Mouse (Mus musculus) heart, postnatal 36 days (tissue): ENCODE data around the gene Pla2g3. TPM values are rescaled to one million over a fixed set of nuclear protein-coding genes. Genes with fewer than 3 reads are reported as not detected.
A peak's percentile ranks its signal among the peaks of the same experiment; 100 is the strongest.

Experiments used
- DNase-seq, 2 experiments: peaks; one replicate each; pipeline ENCODE4 v3.0.0; 2021 to 2022
- intact Hi-C: fragments of 180-260 bp; cut with DNase I; formaldehyde crosslinking; loops from one replicate; pipeline ENCODE4 v1.15.1; 2025
- total RNA-seq, 2 experiments: library from RNA; stranded (reverse); gene quantifications; 2 replicates each; pipeline ENCODE4 v1.2.3; 2021

Pla2g3 gene
- total RNA-seq, 2 experiments from 2014 or later = not detected

- no peak for DNase-seq
- intact Hi-C loops = no loop called here
Observed at GRCm38 (mm10) chr11:3489036-3489435, 952 bp downstream of the Pla2g3 start.

DNA sequence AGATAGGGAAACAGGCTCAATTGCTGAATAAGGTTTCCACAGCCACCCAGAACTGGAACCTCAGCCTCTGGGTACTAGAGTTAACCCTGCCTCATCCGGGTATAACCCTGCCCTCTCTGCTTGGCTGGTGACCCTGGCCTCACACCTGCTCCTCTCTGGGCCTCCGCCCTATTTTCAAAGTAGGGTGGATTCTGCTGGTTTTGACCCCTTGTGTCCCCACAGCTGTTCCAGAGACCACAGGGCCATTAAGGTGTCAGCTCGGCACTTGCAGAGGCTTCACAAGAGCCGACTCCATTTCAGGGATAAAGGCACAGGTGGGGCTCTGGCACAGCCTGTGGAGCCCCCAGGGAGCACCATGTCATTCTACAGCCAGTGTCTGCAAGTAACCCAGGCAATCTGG is 4.7 kb downstream of the Pla2g3 start:
- intact Hi-C loops = no loop called here
- no peak for DNase-seq

GRCm38 (mm10) chr11:3494857-3495256 is 6.8 kb downstream of the Pla2g3 start:
- intact Hi-C loops = no loop called here

DNA sequence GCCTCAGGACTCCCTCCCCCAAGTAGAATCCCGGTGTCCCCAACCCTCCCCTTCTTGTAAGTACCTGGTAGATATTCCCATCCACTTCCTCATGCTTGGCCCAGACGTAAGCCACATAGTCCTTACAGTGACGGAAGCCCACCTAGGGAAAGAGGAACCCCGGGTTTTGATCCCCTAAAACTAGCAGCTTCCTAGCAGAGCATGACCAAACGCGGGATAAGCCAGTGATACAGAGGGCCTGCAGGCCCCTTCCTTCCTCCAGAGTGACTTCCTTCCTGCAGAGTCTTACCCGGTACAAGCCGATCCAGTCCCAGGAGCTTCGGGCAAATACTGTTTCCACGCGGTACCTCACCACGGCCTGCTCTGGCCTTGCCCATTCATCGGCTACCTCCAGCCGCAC is 7.4 kb downstream of the Pla2g3 start:
- intact Hi-C loops = no loop called here
- no peak for DNase-seq

More at GRCm38 (mm10) chr11:3494857-3495256, 6.8 kb downstream of the Pla2g3 start:
- no peak for DNase-seq

- no peak for DNase-seq
- intact Hi-C loops = no loop called here
Observed at GRCm38 (mm10) chr11:3496756-3497155, 8.7 kb downstream of the Pla2g3 start.

GRCm38 (mm10) chr11:3497296-3497695 is 9.2 kb downstream of the Pla2g3 start:
- no peak for DNase-seq

DNA sequence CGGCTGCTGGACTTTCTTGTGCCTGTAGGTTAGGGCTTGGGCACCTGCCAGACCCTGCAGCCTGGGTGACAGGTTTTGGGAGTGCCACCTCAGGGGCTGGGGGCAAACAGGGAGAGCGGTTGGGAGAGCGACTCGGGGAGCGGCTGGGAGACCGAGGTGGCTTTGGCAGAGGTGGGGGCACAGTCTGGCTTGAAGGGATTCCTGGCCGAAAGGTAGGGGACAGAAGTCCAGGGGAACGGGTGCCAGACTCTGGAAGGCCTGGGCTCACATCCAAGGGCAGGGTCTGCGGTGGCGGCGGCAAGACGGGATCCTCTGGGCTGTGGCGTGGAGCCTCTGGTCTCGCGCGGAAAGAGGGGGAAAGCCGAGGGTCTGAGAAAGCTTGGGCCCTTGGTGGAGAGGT is 14.0 kb downstream of the Pla2g3 start:
- no peak for DNase-seq
- intact Hi-C loops = no loop called here

More at GRCm38 (mm10) chr11:3497296-3497695, 9.2 kb downstream of the Pla2g3 start:
- intact Hi-C loops = no loop called here

GRCm38 (mm10) chr11:3502459-3503072 is 14.5 kb downstream of the Pla2g3 start:
- intact Hi-C loops = no loop called here
- DNase-seq = no peak

DNA sequence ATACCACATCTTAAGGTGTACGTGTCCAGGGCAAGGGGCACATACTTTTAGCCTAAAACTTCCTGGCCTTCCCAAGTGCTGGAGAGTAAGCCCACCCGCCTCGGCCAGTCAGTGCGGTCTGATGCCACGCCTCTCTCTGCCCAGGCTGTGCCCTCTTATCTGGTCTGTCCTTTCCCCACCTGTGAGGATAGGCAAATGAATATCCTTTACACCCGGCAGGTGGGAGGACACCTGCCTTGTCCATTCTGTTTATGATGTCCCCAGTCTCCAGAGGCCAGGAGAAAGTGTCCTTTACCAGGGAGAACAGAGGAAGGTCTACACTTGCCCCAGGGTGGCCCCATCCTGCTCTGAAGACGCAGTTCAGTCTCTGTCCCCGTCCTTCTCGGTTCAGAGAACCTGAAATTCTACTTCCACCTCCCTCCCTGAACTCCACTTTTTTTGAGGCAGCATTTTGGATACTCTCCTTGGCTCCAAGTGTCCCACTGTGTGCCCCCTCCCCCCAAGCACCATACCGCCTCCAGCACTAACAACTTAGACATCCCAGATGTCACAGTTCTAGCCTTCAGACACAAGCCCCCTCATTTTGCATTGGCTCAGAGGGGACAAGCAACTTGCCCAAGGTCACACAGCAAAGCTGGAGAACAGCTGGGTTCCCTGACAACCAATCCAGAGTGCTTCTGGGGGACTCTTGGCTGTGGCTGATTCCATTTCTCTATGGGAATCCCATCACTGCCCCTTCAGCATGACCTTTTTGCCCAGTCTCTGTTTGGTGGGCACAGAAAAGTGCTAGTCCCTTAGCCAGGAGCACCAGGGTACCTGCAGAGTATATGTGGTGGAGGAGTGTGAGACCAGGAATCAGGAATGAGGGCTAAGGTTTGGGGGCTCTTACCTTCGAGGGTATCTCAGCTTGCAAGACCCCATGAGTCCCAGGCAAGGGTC is 15.9 kb downstream of the Pla2g3 start:
- no peak for DNase-seq
- intact Hi-C loops = no loop called here

DNA sequence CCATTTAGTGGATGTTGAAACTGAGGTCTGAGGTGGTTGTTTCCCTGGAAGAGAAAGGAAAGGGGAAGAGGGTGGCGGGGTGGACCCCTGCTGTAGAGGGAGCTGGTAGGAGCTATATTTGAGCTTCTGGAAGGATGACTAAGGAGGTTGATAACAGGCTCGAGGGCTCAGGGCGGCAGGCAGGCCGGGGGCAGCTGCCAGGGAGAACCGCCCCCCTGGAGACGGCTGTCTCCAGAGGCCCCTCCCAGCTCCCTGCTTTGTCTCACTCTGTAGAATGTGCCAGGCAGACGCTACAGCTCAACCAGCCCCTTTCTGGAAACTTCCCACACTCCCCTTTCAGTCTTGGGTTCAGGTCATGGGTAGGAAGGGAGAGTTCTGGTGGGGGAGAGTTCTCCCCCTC is 20.1 kb downstream of the Pla2g3 start:
- no peak for DNase-seq

DNA sequence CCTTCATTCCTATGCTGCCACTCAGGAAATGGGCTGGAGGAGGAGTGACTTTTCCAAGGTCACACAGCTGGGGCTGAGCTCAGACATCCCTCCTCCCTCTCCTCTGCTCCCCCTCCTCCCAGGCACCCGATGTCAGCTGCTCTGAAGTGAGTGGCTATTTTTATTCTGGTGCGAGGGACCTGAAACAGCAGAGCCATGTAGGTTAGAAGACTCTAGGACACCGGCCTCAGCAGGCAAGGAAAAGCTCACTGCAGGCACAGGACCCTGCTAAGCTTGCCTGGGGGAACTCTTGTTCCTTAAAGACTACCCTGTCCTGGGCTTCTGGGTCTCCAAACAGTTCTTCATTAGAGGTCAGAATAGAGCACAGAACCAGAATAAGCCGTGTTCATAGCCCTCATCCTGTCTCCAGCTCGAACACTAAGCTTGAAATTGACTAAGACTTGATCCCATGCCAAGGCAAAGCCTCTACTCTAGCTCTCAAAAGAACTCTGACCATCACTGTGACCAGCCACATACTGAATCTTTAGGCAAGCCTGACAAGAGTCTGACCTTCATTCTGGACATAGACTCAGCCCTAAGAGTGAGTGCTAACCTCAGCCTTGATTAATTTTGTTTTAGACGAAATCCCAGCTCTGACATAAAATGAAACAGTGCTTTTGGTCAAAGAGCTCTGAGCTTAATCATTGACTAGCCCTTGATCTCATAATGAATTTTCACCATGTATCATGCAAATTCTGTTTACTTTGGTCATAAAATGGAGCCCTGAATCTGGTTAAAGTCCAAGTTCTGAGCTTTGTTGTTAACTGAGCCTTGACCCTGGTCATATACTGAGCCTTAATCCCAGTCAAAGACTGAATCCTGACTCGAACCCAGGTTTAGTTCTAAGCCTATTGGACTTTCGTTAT is 21.3 kb downstream of the Pla2g3 start:
- intact Hi-C loops = loop anchor here (5.0 kb wide), 2 partner anchors 52 to 162 kb away; no protein-coding TSS in a partner anchor
- DNase-seq = peak in 1 of 2 experiments; percentile 42

More for the DNA sequence above, 20.1 kb downstream of the Pla2g3 start:
- intact Hi-C loops = no loop called here

DNA sequence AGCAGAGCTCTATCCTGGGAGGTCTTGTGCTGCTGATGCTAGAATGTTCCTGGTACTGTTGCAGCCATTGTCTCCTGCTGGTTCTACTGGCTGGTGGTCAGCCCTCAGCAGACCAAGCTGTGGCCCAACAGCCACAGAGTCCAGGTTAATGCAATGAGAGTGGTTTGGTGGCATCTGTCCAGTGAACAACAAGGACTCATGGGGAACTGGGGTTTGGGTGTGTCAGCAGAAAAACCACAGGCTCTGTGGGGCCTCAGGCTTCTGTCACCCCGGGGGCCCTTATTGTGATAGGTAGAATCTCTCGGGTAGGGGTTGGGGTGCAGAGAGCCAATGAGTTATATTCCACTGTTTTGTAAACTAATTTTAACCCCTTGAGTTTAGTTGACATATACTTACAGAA is 22.2 kb downstream of the Pla2g3 start:
- intact Hi-C loops = loop anchor here (5.0 kb wide), 2 partner anchors 53 to 163 kb away; no protein-coding TSS in a partner anchor
- DNase-seq = no peak

GRCm38 (mm10) chr11:3513291-3513690 is 25.2 kb downstream of the Pla2g3 start:
- DNase-seq = no peak
- intact Hi-C loops = loop anchor here (5.0 kb wide), 2 partner anchors 56 to 166 kb away; no protein-coding TSS in a partner anchor

DNA sequence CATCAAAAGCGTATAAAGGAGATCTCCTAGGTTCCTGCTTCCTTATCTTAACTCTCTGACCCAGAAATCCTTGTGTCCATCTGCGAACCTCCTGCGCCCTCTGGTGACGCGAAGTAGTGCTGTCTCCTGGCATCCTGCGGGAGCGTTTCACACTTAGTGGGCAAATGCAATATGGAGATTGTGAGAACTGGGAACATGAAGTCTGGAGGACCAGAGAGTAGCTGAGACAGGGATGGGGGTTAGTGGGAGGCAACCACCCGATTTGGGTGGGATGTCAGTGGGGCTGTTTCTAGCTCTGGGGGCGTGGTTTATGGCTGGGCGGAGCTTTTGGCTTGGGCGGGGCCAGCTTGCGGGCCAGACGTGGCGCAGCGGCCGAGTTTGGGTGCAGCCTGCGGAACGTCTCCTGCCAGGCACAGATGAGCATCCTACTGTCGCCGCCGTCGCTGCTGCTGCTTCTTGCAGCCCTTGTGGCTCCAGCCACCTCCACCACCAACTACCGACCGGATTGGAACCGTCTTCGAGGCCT is 26.5 kb downstream of the Pla2g3 start, which contains the start of gene Selenom:
Gene Selenom (plus strand): TSS at position 156 of the 526 bp plus-strand sequence.
- intact Hi-C loops = loop anchor here (1.0 to 5.0 kb wide), 5 partner anchors 20 to 167 kb away; no protein-coding TSS in a partner anchor
- DNase-seq = peak; percentile 95 to 96

DNA sequence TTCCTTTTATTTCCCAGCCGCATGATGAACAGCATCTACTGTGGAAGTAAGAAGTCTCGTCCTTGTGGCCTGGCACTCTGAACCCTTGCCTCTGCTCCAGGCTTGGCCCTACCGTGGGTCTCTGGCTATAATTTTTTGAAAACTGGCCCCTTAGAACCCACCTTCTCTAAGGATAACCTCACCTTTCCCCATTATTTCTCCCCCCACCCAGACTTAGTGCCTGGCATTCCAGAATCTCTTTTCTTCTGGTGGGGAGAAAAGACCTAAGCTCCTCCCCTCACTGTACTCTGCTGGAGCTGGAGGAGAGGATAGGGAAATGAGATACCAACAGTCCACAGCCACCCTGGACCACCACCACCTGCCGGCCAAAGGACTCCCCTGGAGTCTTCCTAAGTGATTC is 27.1 kb downstream of the Pla2g3 start:
- intact Hi-C loops = loop anchor here (2.0 kb wide), 1 partner anchor 20 kb away; no protein-coding TSS in a partner anchor

GRCm38 (mm10) chr11:3515637-3516036 is 27.6 kb downstream of the Pla2g3 start:
- no peak for DNase-seq
- intact Hi-C loops = loop anchor here (2.0 kb wide), 1 partner anchor 19 kb away; no protein-coding TSS in a partner anchor

More for the DNA sequence above, 27.1 kb downstream of the Pla2g3 start:
- DNase-seq = no peak

DNA sequence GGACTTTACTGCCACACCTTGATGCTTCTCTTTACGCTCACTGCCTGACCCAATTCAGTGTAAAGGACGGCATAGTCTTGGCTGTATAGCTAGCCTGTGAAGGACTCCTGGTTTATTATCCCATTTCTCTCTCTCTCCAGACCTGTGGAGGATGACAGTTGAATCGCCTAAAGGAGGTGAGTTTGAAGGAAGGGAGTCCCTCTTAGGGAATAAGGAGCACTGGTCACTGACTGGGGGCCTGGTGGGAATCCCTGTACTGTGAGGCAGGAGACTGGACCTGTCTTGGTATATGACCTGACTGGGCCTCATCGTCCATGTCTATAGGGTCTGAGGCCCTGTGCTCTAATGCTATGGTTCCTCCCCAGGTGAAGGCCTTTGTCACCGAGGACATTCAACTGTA is 28.0 kb downstream of the Pla2g3 start:
- intact Hi-C loops = no loop called here
- no peak for DNase-seq

- DNase-seq = peak; percentile 48 to 50
- intact Hi-C loops = no loop called here
Observed at GRCm38 (mm10) chr11:3516859-3517845, 29.1 kb downstream of the Pla2g3 start.
